Mouse (Mus musculus) midbrain, embryonic 11.5 days (tissue): ENCODE results near the gene Pdzd2. TPM values are rescaled to one million over a fixed set of nuclear protein-coding genes. Genes with fewer than 3 reads are reported as not detected.

ENCODE experiments used
- ATAC-seq: fragments of 200-750 bp; cut with Nextera tagmentation; 2 replicates; pipeline ENCODE4 v1.8.0; 2017; ENCODE audit warnings: moderate TSS enrichment, moderate library complexity; ENCODE audit not compliant: low FRiP score
- DNase-seq: peaks from one replicate; pipeline ENCODE4 v3.0.0; 2015; ENCODE audit warnings: low spot score; ENCODE audit errors: missing footprints
- H3K27ac ChIP-seq: fragments of 300-500 bp; sonication (generic); 2 replicates; pipeline ENCODE4 v1.5.1; 2014; ENCODE audit warnings: low read depth, low read length
- H3K27me3 ChIP-seq: fragments of 300-500 bp; sonication (generic); 2 replicates; pipeline ENCODE4 v1.6.1; 2014; ENCODE audit warnings: mild to moderate bottlenecking, low read length, moderate library complexity, mixed read lengths; ENCODE audit not compliant: control insufficient read depth, insufficient read depth
- H3K36me3 ChIP-seq: fragments of 300-500 bp; sonication (generic); 2 replicates; pipeline ENCODE4 v1.6.1; 2014; ENCODE audit warnings: mild to moderate bottlenecking, low read length, moderate library complexity, mixed read lengths; ENCODE audit not compliant: control insufficient read depth, insufficient read depth
- H3K4me1 ChIP-seq: fragments of 300-500 bp; sonication (generic); 2 replicates; pipeline ENCODE4 v1.6.1; 2014; ENCODE audit warnings: low read length; ENCODE audit not compliant: control insufficient read depth, insufficient read depth
- H3K4me2 ChIP-seq: fragments of 300-500 bp; sonication (generic); 2 replicates; pipeline ENCODE4 v1.6.1; 2014; ENCODE audit warnings: mild to moderate bottlenecking, moderate library complexity
- H3K4me3 ChIP-seq: fragments of 300-500 bp; sonication (generic); 2 replicates; pipeline ENCODE4 v1.5.1; 2014; ENCODE audit warnings: low read depth, low read length
- H3K9ac ChIP-seq: fragments of 300-500 bp; sonication (generic); 2 replicates; pipeline ENCODE4 v1.6.1; 2014; ENCODE audit warnings: low read length
- H3K9me3 ChIP-seq: fragments of 300-500 bp; sonication (generic); 2 replicates; pipeline ENCODE4 v1.6.1; 2016; ENCODE audit warnings: low read length; ENCODE audit not compliant: control insufficient read depth
- WGBS: fragments of 180-500 bp; shearing (Covaris S2); extraction: QIAGEN DNeasy Blood & Tissue Kit; methylation state at CpG from one replicate; pipeline ENCODE4 v1.1.7; 2014; 5-methylcytosine and 5-hydroxymethylcytosine counted together
- polyA plus RNA-seq: library from polyadenylated mRNA; unstranded; fragments of >200 nt; fragmentation: Nextera tagmentation; extraction: Ambion mirVana; gene quantifications from 2 replicates; pipeline ENCODE4 v1.2.1, GENCODE M21; 2014

Gene Pdzd2
- polyA plus RNA-seq, 1 experiment from 2014 or later: 5.2 TPM

DNA sequence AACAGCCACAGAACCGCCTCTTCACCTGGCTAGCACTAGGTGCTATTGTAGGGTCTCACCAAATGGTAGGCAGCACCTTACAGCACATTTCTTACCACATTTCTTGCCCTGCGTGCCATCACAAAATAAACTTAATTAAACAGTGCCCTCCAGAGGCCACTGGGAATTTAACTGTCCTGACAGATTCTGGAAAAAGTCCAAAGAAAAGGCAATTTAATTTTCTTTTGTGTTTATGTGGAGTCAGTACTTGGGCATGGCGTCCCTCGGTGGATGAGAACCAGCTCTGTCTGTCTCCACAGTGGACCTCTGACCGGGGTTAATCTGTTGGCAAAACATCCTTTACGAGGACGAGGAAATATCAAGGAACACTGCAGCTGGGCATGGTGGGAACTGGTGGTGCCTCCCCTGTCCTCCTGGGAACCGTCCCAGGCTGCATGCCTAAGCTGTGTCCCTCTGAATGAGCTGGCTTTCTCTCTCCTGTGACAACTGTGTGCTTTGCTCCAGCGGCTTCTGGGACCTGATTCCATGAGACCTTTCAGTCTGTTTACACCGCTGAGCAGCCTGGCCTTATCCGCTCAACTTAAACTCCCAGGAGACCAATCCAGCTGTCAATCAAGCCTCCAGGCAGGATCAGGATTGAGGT lies 162.5 kb downstream of the Pdzd2 start:
- 22% methylated on average over 11 of the region's 11 CpGs for WGBS
- H3K9ac ChIP-seq: 0 out of 2 replicates have a peak overlapping the region, but pooled peaks have one; percentile 12
- H3K36me3 ChIP-seq: no peaks in the 10 kb centered on the region
- ATAC-seq (peak; percentile 83), DNase-seq (peak; percentile 92)
- no peaks in the 10 kb centered on the region for H3K9me3 ChIP-seq
- no peak overlapping the region for H3K4me3 ChIP-seq
- peak overlapping the region; percentile 8; the same call in 1 of the 2 replicates for H3K4me2 ChIP-seq
- no peaks in the 10 kb centered on the region for H3K27me3 ChIP-seq
- H3K27ac ChIP-seq: peak overlapping the region; percentile 16; the same call in 1 of the 2 replicates
- H3K4me1 ChIP-seq: peaks cover 8% of the 10 kb centered on the region

DNA sequence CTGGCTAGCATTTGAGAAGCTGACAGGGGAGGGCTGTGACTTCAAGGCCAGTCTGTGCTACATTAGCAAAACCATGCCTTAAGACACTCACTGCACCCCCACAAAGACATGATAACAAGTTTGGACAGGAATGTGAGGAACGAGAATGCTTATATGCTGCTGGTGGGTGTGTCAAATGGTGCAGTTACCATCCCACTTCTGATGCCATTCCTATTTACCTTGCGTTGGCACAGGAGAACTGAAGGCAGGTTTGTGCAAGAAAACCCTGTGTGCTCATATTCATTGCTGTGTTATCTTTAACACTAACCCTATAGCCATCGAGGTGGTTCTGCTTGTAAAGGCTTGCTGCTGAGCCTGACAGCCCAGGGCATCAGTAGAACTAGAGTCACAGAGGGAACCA lies 166.1 kb downstream of the Pdzd2 start:
- H3K4me3 ChIP-seq: no peak overlapping the region
- H3K9me3 ChIP-seq: no peaks in the 10 kb centered on the region; the same call in 1 of the 2 replicates
- H3K4me1 ChIP-seq: peaks cover 8% of the 10 kb centered on the region
- H3K4me2 ChIP-seq: no peak overlapping the region
- H3K27ac ChIP-seq: no peak overlapping the region
- H3K9ac ChIP-seq: no peak overlapping the region
- no peaks in the 10 kb centered on the region for H3K36me3 ChIP-seq
- WGBS: 87% methylated on average over 3 of the region's 3 CpGs
- no peaks in the 10 kb centered on the region for H3K27me3 ChIP-seq
- ATAC-seq (no peak), DNase-seq (no peak)

DNA sequence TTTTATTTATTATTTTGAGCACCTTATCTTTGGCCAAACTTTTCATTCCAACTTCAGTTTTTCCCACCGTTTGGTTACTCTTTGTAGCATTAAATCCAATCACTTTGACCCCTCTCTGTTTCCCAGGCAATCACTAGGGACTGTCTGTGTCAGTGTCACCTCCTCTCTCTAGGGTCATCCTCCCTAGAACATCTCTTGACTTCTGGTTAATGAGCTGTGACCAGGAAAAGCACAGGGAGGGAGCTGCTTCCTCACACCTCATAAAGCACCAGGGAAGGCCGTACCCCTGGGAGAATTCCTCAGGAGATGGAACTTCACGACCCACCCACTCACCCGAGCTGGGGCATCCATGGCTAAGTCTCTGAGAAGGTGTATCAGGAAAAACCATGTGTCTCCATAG lies 168.6 kb downstream of the Pdzd2 start:
- H3K9ac ChIP-seq: no peak overlapping the region
- DNase-seq: no peak
- ATAC-seq: no peak
- H3K27me3 ChIP-seq: no peaks in the 10 kb centered on the region
- no peaks in the 10 kb centered on the region for H3K4me1 ChIP-seq
- no peaks in the 10 kb centered on the region; the same call in 1 of the 2 replicates for H3K9me3 ChIP-seq
- H3K36me3 ChIP-seq: no peaks in the 10 kb centered on the region
- H3K4me2 ChIP-seq: no peak overlapping the region
- 61% methylated on average over 4 of the region's 4 CpGs for WGBS
- H3K4me3 ChIP-seq: no peak overlapping the region
- H3K27ac ChIP-seq: no peak overlapping the region

DNA sequence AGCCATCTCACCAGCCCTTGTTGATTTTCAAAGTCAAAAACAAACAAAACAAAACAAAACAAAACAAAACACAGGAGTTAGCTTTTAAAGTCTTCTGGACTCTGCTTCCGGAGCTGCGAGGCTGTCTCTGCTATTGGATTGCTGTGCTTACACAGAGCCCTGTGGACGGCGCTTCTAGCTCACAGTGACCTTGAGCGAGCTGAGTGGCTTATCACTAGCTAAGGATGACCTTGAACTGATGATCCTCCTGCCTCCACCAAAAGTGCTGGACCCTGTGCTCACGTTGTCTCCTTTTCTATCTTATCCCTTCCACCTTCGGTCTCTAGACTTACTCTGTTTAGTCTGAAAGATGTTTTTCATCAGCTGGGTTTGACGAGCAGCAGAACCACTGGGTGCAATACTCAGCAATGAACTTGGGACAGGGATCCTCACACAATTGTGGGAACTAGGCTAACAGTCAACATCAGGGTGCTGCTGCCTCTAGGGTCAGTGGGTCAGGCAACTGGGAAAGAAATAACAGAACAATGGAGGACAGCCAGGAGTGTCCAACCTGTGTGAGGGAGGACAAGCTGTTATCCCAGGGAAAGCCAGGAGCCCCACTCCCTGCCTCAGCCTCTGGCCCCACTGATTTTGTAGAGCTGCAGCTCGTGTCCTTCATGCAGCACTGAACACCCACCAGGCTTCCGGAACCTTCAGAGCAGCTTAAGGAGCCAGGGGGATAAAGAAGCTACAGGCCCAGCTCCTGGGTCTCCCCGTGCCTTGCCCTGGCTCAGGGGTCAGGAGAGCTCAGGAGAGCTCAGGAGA lies 172.9 kb downstream of the Pdzd2 start:
- no peak for DNase-seq
- WGBS: 88% methylated on average over 11 of the region's 11 CpGs
- Histone ChIP-seq H3K4me1 (no peaks in the 10 kb centered on the region), H3K4me2 (no peak overlapping the region), H3K9ac (no peak overlapping the region), H3K36me3 (no peaks in the 10 kb centered on the region), H3K27ac (no peak overlapping the region), H3K4me3 (no peak overlapping the region), H3K9me3 (no peaks in the 10 kb centered on the region; the same call in 1 of the 2 replicates), H3K27me3 (no peaks in the 10 kb centered on the region)
- no peak for ATAC-seq

DNA sequence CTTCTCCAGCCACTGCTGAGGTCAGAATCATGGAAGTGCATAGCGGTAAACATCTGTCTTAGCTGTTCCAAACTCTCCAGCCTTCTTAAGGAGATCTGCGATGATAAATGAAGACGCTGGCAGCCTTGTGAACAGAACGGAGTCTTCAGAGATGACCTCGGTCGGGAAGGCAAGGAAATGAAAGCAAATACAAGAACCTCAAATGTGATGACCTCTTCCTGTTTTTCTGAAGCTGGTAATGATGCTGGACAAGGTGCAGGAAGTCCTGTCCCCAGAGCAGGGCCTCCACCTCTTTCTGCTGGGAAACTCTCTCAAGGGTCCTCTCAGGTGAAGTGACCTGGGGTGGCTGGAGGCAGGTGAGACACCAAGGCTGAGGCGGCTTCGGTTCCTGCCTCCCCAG lies 174.4 kb downstream of the Pdzd2 start:
- H3K9ac ChIP-seq: no peak overlapping the region
- 92% methylated on average over 8 of the region's 8 CpGs for WGBS
- H3K4me3 ChIP-seq: no peak overlapping the region
- no peaks in the 10 kb centered on the region for H3K27me3 ChIP-seq
- no peaks in the 10 kb centered on the region for H3K4me1 ChIP-seq
- no peak for DNase-seq
- H3K4me2 ChIP-seq: no peak overlapping the region
- ATAC-seq: no peak
- H3K9me3 ChIP-seq: no peaks in the 10 kb centered on the region; the same call in 1 of the 2 replicates
- H3K36me3 ChIP-seq: no peaks in the 10 kb centered on the region
- H3K27ac ChIP-seq: no peak overlapping the region

DNA sequence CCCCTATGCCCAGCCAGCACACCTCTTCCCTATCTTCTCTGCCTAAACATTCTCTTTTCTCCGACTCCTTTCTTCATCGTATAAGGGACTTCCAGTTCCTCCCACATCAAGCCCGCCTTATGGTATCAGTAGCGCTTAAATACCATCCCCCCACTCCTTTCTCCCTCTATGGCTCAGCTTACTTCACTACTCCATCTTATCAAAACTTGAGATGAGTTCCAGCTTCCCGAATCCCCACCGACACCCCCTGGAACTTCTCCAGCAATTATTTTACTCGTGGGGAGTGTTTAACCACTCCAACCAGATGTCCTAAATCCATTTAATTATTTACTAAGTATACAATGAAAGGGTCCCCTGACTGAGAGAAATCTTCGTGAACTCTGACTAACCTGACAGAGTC lies 179.2 kb downstream of the Pdzd2 start:
- Histone ChIP-seq H3K36me3 (no peaks in the 10 kb centered on the region), H3K4me2 (no peak overlapping the region), H3K4me3 (no peak overlapping the region), H3K9me3 (no peaks in the 10 kb centered on the region), H3K4me1 (no peaks in the 10 kb centered on the region), H3K27me3 (no peaks in the 10 kb centered on the region), H3K27ac (no peak overlapping the region), H3K9ac (no peak overlapping the region)
- ATAC-seq (no peak), DNase-seq (no peak)
- 72% methylated on average over 8 of the region's 8 CpGs for WGBS

DNA sequence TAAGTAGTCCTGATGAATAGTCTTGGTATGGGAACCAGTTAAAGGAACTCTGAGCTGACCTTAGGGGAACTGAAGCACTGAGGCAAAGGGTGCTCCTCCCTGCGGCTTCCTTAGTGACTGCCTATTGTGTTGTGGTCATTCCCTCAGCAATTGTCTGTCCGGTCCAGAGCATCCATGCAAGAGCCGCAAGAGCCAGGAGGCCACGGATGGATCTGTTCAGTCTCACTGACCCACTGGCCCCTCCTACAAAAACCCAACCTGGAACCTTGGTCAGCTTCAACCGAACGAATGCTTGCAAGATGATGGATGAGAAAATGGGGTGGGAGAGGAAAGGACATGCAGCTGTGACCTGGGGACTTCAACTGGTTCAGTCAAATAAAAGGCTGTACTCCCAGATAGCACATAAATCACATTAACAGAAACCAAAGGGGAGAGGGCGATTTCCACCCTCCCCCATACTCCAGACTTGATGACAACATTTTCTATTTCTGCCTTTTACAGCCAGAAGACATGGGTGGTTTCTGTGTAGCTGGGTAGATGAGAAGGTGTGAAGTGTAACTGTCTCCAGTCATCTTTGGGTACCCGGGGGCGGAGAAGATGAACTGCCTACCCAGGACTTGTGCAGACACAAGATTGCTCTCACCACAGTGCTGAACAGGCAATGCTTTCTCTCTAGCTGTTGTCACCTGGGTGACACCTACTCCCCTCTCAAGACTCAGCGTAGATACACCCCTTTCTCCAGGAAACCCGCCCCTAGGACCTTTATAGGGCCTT lies 181.9 kb downstream of the Pdzd2 start:
- no peaks in the 10 kb centered on the region for H3K9me3 ChIP-seq
- no peak overlapping the region for H3K4me3 ChIP-seq
- ATAC-seq: no peak
- H3K27me3 ChIP-seq: no peaks in the 10 kb centered on the region
- no peak overlapping the region for H3K27ac ChIP-seq
- no peaks in the 10 kb centered on the region for H3K36me3 ChIP-seq
- no peaks in the 10 kb centered on the region for H3K4me1 ChIP-seq
- no peak overlapping the region for H3K4me2 ChIP-seq
- no peak overlapping the region for H3K9ac ChIP-seq
- DNase-seq: no peak
- WGBS: 85% methylated on average over 11 of the region's 11 CpGs

DNA sequence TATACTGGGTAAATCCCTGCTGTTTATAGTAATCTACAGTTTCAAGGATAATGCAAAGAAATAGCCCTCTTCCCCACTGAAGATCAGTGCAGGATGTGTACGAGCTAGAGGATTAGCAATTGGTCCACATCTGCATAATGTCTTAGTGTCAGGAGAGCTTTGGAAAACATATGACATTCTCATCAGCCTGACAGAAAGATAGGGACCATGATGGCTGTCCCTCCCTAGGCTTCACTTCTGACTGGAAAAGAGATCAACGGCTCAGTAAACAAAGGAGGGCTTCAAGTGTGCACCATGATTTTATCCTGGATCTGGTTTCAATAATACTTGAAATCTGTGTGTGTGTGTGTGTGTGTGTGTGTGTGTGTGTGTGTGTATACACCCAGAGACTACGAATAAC lies 186.5 kb downstream of the Pdzd2 start:
- Histone ChIP-seq H3K36me3 (no peaks in the 10 kb centered on the region), H3K27ac (no peak overlapping the region), H3K4me1 (peaks cover 14% of the 10 kb centered on the region; the same call in 1 of the 2 replicates), H3K9me3 (no peaks in the 10 kb centered on the region), H3K4me2 (no peak overlapping the region), H3K27me3 (no peaks in the 10 kb centered on the region), H3K9ac (no peak overlapping the region), H3K4me3 (no peak overlapping the region)
- ATAC-seq: no peak
- no peak for DNase-seq
- 64% methylated on average over 3 of the region's 3 CpGs for WGBS

DNA sequence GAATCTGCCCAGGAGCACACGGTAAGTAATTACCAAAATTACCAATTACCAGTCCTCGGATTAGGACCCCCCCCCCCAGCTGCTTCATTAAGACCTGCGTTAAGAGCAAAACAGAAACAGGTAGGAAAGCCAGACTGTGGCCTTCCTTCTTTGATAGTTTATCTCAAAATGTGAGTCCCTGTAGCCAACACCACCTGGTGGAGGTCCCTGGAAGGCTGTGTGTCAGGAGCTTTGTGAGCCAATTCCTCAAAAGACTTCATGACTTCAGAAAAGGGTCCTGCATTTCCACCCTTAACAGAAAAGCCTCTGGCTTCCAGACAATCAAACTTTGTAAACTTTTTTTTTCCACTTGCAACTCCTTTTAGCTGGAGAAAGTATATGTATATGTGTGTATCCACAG lies 188.8 kb downstream of the Pdzd2 start:
- DNase-seq (no peak), ATAC-seq (no peak)

More for the DNA sequence above, 188.8 kb downstream of the Pdzd2 start:
- no peak overlapping the region for H3K4me2 ChIP-seq
- H3K27ac ChIP-seq: no peak overlapping the region
- WGBS: 34% methylated on average over 3 of the region's 3 CpGs
- H3K9ac ChIP-seq: no peak overlapping the region
- H3K4me1 ChIP-seq: peaks cover 17% of the 10 kb centered on the region; the same call in 1 of the 2 replicates
- no peak overlapping the region for H3K4me3 ChIP-seq
- H3K27me3 ChIP-seq: no peaks in the 10 kb centered on the region
- no peaks in the 10 kb centered on the region for H3K36me3 ChIP-seq
- H3K9me3 ChIP-seq: no peaks in the 10 kb centered on the region
